Mouse (Mus musculus) liver, embryonic 13.5 days (tissue): ENCODE measurements around the gene Vti1a. TPM values are rescaled to one million over a fixed set of nuclear protein-coding genes. Genes with fewer than 3 reads are reported as not detected.
A peak's percentile ranks its signal among the peaks of the same experiment; 100 is the strongest.

Source experiments
- ATAC-seq: fragments of 200-750 bp; cut with Nextera tagmentation; 2 replicates; pipeline ENCODE4 v1.8.0; 2017; ENCODE audit warnings: low read depth, mild to moderate bottlenecking, moderate number of reproducible peaks, moderate library complexity
- DNase-seq: peaks from one replicate; pipeline ENCODE4 v3.0.0; 2022
- H3K27ac ChIP-seq: fragments of 300-500 bp; sonication (generic); 2 replicates; pipeline ENCODE4 v1.5.1; 2015; ENCODE audit warnings: moderate library complexity, mild to moderate bottlenecking, inconsistent platforms
- H3K27me3 ChIP-seq: fragments of 300-500 bp; sonication (generic); 2 replicates; pipeline ENCODE4 v1.6.1; 2015; ENCODE audit warnings: mild to moderate bottlenecking, inconsistent platforms
- H3K36me3 ChIP-seq: fragments of 300-500 bp; sonication (generic); 2 replicates; pipeline ENCODE4 v1.6.1; 2015; ENCODE audit warnings: mild to moderate bottlenecking, inconsistent platforms
- H3K4me1 ChIP-seq: fragments of 300-500 bp; sonication (generic); replicated peaks from 2 replicates; pipeline ENCODE4 v1.6.1; 2015; ENCODE audit warnings: inconsistent platforms
- H3K4me2 ChIP-seq: fragments of 300-500 bp; sonication (generic); 2 replicates; pipeline ENCODE4 v1.6.1; 2015; ENCODE audit warnings: inconsistent platforms, mild to moderate bottlenecking, moderate library complexity
- H3K4me3 ChIP-seq: fragments of 300-500 bp; sonication (generic); replicated peaks from 2 replicates; pipeline ENCODE4 v1.5.1; 2015; ENCODE audit warnings: mild to moderate bottlenecking, inconsistent platforms
- H3K9ac ChIP-seq: fragments of 300-500 bp; sonication (generic); 2 replicates; pipeline ENCODE4 v1.6.1; 2015; ENCODE audit warnings: mild to moderate bottlenecking, inconsistent platforms
- H3K9me3 ChIP-seq: fragments of 300-500 bp; sonication (generic); replicated peaks from 2 replicates; pipeline ENCODE4 v1.6.1; 2016; ENCODE audit warnings: inconsistent platforms
- WGBS: fragments of 180-500 bp; shearing (Covaris S2); methylation state at CpG from one replicate; pipeline ENCODE4 v1.1.7; 2015; ENCODE audit not compliant: insufficient replicate concordance; 5-methylcytosine and 5-hydroxymethylcytosine counted together
- polyA plus RNA-seq: library from polyadenylated mRNA; unstranded; fragments of >200 nt; fragmentation: Nextera tagmentation; extraction: Ambion mirVana; gene quantifications from 2 replicates; pipeline ENCODE4 v1.2.1, GENCODE M21; 2015

Gene Vti1a
- polyA plus RNA-seq, 1 experiment from 2014 or later, result 16.7 TPM

GRCm38 (mm10) chr19:55456325-55457091 is 140.4 kb downstream of the Vti1a start:
- DNase-seq (no peak), ATAC-seq (no peak)
- Histone ChIP-seq H3K27ac (no peak overlapping the region), H3K36me3 (no peaks in the 10 kb centered on the region), H3K4me3 (no peak overlapping the region), H3K4me1 (peaks cover 5% of the 10 kb centered on the region), H3K9ac (no peak overlapping the region), H3K27me3 (no peaks in the 10 kb centered on the region), H3K4me2 (no peak overlapping the region), H3K9me3 (no peaks in the 10 kb centered on the region)
- WGBS, result 69% methylated on average over 21 of the region's 21 CpGs

DNA sequence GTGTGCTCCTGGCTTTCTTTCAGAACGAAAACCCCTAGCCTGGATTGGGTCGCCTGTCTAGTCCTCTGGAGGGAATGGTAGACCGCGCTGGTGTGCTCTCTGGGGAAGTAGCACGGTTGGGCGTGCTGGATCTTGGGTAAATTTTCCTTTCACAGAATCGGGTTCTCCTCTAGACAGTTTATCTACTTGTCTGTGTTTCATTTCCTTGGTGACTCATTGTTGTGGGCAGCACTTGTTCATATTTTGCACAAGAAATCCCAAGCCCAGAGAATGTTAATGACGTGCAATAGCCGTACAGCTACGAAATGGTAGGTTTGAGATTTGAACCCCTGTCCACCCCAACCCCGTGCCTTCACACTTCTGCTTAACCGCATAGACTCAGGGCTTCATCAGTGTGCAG is 145.9 kb downstream of the Vti1a start:
- H3K4me2 ChIP-seq, result no peak overlapping the region
- no peak overlapping the region for H3K4me3 ChIP-seq
- H3K9ac ChIP-seq, result no peak overlapping the region
- no peaks in the 10 kb centered on the region for H3K9me3 ChIP-seq
- H3K4me1 ChIP-seq, result no peaks in the 10 kb centered on the region
- WGBS, result 79% methylated on average over 12 of the region's 12 CpGs
- H3K27ac ChIP-seq, result no peak overlapping the region
- no peaks in the 10 kb centered on the region for H3K27me3 ChIP-seq
- ATAC-seq (no peak), DNase-seq (no peak)
- no peaks in the 10 kb centered on the region for H3K36me3 ChIP-seq

DNA sequence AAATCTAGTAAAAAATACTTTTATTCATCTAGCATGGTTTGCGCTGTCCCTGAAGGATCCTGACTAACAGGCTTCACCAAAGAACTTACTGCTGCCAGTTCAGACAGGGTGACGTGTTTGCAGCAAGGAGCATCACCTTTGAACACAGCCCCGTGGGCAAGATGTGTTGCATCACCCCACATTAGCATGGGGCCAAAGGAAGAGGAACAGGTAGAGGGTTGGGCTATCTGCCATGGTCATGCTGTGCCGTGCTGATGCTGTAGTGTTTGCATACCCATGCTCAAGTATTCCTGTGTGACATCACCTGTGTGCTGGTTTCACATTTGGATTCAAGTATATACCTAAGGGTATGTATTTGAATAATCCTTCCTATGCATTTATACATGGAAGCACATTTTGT is 147.6 kb downstream of the Vti1a start:
- Histone ChIP-seq H3K4me3 (no peak overlapping the region), H3K9ac (no peak overlapping the region), H3K36me3 (no peaks in the 10 kb centered on the region), H3K27ac (no peak overlapping the region), H3K4me1 (no peaks in the 10 kb centered on the region), H3K4me2 (no peak overlapping the region), H3K9me3 (no peaks in the 10 kb centered on the region), H3K27me3 (no peaks in the 10 kb centered on the region)
- DNase-seq (no peak), ATAC-seq (no peak)
- 65% methylated on average over 4 of the region's 4 CpGs for WGBS

DNA sequence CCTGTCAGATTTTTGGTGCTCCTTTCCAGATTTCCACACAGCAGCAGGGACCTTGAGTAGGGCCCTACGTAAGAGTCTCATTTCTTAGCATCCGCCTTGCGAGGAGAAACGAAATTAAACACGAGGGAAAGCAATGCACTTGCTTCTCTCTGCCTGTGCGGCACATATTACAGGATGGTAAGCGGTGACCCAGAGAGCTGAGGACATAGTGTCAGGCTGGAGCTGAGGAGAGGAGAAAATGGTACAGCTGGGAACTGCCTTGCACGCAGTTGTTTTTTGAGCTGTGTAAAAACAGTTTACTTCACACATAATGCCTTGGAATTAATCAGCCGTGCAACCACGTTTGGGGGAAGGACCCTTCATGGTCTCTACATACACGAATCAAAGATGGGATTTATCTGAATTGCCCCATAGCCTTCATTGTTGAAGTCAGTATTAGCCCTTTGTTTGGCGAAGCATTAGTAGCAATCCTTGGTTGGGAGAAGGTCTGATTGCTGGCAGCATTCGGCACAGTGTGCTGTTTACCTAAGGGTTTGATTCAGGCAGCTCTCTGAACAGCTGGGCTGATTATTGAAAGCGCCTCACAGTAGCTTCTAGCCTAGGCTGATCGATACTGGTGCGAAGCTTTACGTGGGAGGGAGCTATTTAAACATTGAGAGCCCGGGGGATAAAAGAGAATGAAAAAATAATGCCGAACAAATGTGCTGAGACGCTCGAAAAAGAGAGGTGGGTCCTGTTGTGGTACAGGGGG is 153.4 kb downstream of the Vti1a start:
- Histone ChIP-seq H3K4me1 (peaks cover 13% of the 10 kb centered on the region), H3K27me3 (no peaks in the 10 kb centered on the region), H3K9ac (no peak overlapping the region), H3K27ac (no peak overlapping the region), H3K4me3 (no peak overlapping the region), H3K4me2 (peak overlapping the region; percentile 23; the same call in 1 of the 2 replicates), H3K36me3 (no peaks in the 10 kb centered on the region), H3K9me3 (no peaks in the 10 kb centered on the region)
- WGBS, result 80% methylated on average over 21 of the region's 21 CpGs
- 0 out of 2 replicates have a peak, but pooled peaks have one; percentile 23 for ATAC-seq
- no peak for DNase-seq

GRCm38 (mm10) chr19:55472582-55472981 is 156.5 kb downstream of the Vti1a start:
- WGBS, result 81% methylated on average over 8 of the region's 8 CpGs
- Histone ChIP-seq H3K4me2 (no peak overlapping the region), H3K9me3 (no peaks in the 10 kb centered on the region), H3K4me3 (no peak overlapping the region), H3K9ac (no peak overlapping the region), H3K4me1 (peaks cover 13% of the 10 kb centered on the region), H3K36me3 (no peaks in the 10 kb centered on the region), H3K27ac (no peak overlapping the region), H3K27me3 (no peaks in the 10 kb centered on the region)
- DNase-seq (no peak), ATAC-seq (no peak)

GRCm38 (mm10) chr19:55474225-55474624 is 158.1 kb downstream of the Vti1a start:
- ATAC-seq (no peak), DNase-seq (no peak)
- H3K36me3 ChIP-seq, result no peaks in the 10 kb centered on the region
- no peak overlapping the region for H3K9ac ChIP-seq
- H3K27me3 ChIP-seq, result no peaks in the 10 kb centered on the region
- no peak overlapping the region for H3K27ac ChIP-seq
- peaks cover 11% of the 10 kb centered on the region for H3K4me1 ChIP-seq
- no peak overlapping the region for H3K4me3 ChIP-seq
- WGBS, result 73% methylated on average over 6 of the region's 6 CpGs
- H3K9me3 ChIP-seq, result no peaks in the 10 kb centered on the region
- no peak overlapping the region for H3K4me2 ChIP-seq

DNA sequence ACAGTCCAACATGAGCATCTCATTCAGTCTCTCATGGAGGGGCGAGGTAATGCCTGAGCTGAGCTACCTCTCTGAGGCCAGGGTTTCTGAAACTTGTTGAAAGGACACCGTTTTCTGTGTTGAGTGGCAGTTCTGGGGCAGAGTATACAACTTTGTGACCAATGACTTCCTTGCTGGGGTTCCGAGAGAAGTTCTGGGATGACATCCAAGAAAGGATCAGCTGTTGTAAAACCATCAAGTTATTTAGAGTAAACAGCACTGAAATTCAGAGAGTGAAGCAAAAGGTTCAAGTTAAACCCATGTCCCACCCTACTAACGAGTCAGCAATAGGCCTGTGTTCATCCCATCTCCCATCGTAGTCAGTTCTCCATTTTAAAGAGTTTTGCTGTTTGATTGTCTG is 164.4 kb downstream of the Vti1a start:
- DNase-seq (no peak), ATAC-seq (no peak)
- no peaks in the 10 kb centered on the region for H3K27me3 ChIP-seq
- no peak overlapping the region for H3K4me2 ChIP-seq
- no peaks in the 10 kb centered on the region for H3K36me3 ChIP-seq
- H3K4me3 ChIP-seq, result no peak overlapping the region
- no peaks in the 10 kb centered on the region for H3K9me3 ChIP-seq
- peaks cover 17% of the 10 kb centered on the region for H3K4me1 ChIP-seq
- WGBS, result 74% methylated on average over 5 of the region's 5 CpGs
- no peak overlapping the region for H3K9ac ChIP-seq
- H3K27ac ChIP-seq, result no peak overlapping the region

DNA sequence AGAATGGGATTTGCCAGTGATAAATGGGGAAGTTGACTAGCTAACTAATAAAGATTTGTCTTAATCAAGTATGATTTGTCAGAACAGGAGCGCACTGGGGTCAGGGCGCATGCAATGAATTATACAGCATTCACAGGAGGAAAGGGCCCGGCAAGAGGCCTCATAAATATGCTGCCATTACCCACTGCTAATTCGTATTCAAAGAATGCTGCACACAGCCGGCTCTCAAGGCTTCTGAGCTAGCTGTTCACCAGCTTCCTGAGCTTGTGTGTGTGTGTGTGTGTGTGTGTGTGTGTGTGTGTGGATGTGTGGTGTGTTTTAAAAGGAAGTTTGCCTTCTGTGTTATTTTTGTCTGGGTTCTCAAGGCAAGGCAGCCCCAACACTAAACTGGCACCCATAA is 165.2 kb downstream of the Vti1a start:
- Histone ChIP-seq H3K4me2 (no peak overlapping the region), H3K27me3 (no peaks in the 10 kb centered on the region), H3K9ac (no peak overlapping the region), H3K9me3 (no peaks in the 10 kb centered on the region), H3K4me1 (peaks cover 17% of the 10 kb centered on the region), H3K36me3 (no peaks in the 10 kb centered on the region), H3K4me3 (no peak overlapping the region), H3K27ac (no peak overlapping the region)
- 53% methylated on average over 5 of the region's 5 CpGs for WGBS
- DNase-seq, result no peak
- ATAC-seq, result no peak

- ATAC-seq (no peak), DNase-seq (no peak)
- H3K27me3 ChIP-seq, result no peaks in the 10 kb centered on the region
- H3K27ac ChIP-seq, result no peak overlapping the region
- H3K4me2 ChIP-seq, result no peak overlapping the region
- no peaks in the 10 kb centered on the region for H3K36me3 ChIP-seq
- 63% methylated on average over 5 of the region's 5 CpGs for WGBS
- peaks cover 15% of the 10 kb centered on the region for H3K4me1 ChIP-seq
- H3K4me3 ChIP-seq, result no peak overlapping the region
- H3K9ac ChIP-seq, result no peak overlapping the region
- H3K9me3 ChIP-seq, result no peaks in the 10 kb centered on the region
Observed at GRCm38 (mm10) chr19:55483526-55483925, 167.4 kb downstream of the Vti1a start.

DNA sequence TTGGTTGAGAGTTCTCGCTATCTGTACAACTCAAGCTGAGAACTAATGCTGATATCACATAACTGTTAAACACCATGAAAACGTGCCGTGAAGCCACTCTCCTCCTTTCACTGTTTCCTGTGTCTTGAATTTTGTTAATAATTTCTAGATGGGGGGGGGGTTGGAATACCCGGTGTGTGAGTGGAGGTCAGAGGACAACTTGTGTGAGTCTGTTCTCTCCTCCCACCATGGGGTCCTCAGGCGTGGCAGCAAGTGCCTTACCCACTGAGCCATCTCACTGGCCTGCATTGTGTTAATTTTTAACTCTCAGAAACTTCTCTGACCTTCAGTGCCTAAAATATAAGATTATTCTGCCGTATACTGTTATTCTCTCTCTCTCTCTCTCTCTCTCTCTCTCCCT is 168.5 kb downstream of the Vti1a start:
- H3K9me3 ChIP-seq, result no peaks in the 10 kb centered on the region
- DNase-seq, result no peak
- H3K27ac ChIP-seq, result 0 out of 2 replicates have a peak overlapping the region, but pooled peaks have one; percentile 30
- H3K4me2 ChIP-seq, result peak overlapping the region; percentile 21; the same call in 1 of the 2 replicates
- no peak overlapping the region for H3K4me3 ChIP-seq
- ATAC-seq, result peak; percentile 72
- no peaks in the 10 kb centered on the region for H3K27me3 ChIP-seq
- H3K9ac ChIP-seq, result no peak overlapping the region
- H3K4me1 ChIP-seq, result peaks cover 15% of the 10 kb centered on the region
- no peaks in the 10 kb centered on the region for H3K36me3 ChIP-seq
- WGBS, result 63% methylated on average over 6 of the region's 6 CpGs

GRCm38 (mm10) chr19:55486473-55486872 is 170.4 kb downstream of the Vti1a start:
- Histone ChIP-seq H3K36me3 (no peaks in the 10 kb centered on the region), H3K9me3 (no peaks in the 10 kb centered on the region), H3K4me2 (no peak overlapping the region), H3K4me1 (peaks cover 18% of the 10 kb centered on the region), H3K27ac (no peak overlapping the region), H3K27me3 (no peaks in the 10 kb centered on the region), H3K9ac (no peak overlapping the region), H3K4me3 (no peak overlapping the region)
- no peak for ATAC-seq
- no peak for DNase-seq
- 50% methylated on average over 4 of the region's 4 CpGs for WGBS
